Mouse (Mus musculus) forebrain, embryonic 10.5 days (tissue): ENCODE results near the gene Rfx5. TPM values are rescaled to one million over a fixed set of nuclear protein-coding genes. Genes with fewer than 3 reads are reported as not detected.

ENCODE experiments used
- DNase-seq: peaks from one replicate; pipeline ENCODE4 v3.0.0-alpha.2; 2017; ENCODE audit warnings: low spot score; ENCODE audit errors: extremely low spot score
- H3K27ac ChIP-seq: fragments of 300-500 bp; sonication (generic); 2 replicates; pipeline ENCODE4 v1.5.1; 2016; ENCODE audit warnings: mild to moderate bottlenecking
- H3K27me3 ChIP-seq: fragments of 300-500 bp; sonication (generic); 2 replicates; pipeline ENCODE4 v1.6.1; 2016; ENCODE audit warnings: mild to moderate bottlenecking; ENCODE audit not compliant: poor library complexity, severe bottlenecking
- H3K36me3 ChIP-seq: fragments of 300-500 bp; sonication (generic); replicated peaks from 2 replicates; pipeline ENCODE4 v1.6.1; 2016; ENCODE audit warnings: mild to moderate bottlenecking, moderate library complexity
- H3K4me1 ChIP-seq: fragments of 300-500 bp; sonication (generic); 2 replicates; pipeline ENCODE4 v1.6.1; 2016
- H3K4me3 ChIP-seq: fragments of 300-500 bp; sonication (generic); 2 replicates; pipeline ENCODE4 v1.5.1; 2016; ENCODE audit warnings: mild to moderate bottlenecking, moderate library complexity
- H3K9me3 ChIP-seq: fragments of 300-500 bp; sonication (generic); 2 replicates; pipeline ENCODE4 v1.6.1; 2016; ENCODE audit warnings: mild to moderate bottlenecking, moderate library complexity
- WGBS: fragments of 180-500 bp; shearing (Covaris S2); methylation state at CpG from one replicate; pipeline ENCODE4 v1.1.7; 2016; 5-methylcytosine and 5-hydroxymethylcytosine counted together
- polyA plus RNA-seq: library from polyadenylated mRNA; unstranded; fragments of >200 nt; fragmentation: Nextera tagmentation; extraction: Ambion mirVana; gene quantifications from 2 replicates; pipeline ENCODE4 v1.2.1, GENCODE M21; 2016

Rfx5 gene
- polyA plus RNA-seq, 1 experiment from 2014 or later, result 5.2 TPM

- H3K27ac ChIP-seq, result peak within 1 kb of the TSS; percentile 97
- WGBS, result under 1% methylated on average over 56 of the region's 57 CpGs
These were observed 20.9 kb downstream of the Rfx5 start, which contains the start of gene Pi4kb for GRCm38 (mm10) chr3:94974528-94975422. TSS of gene Pi4kb (plus strand) at chr3:94974731.

GRCm38 (mm10) chr3:94984312-94984711 is 30.4 kb downstream of the Rfx5 start:
- H3K9me3 ChIP-seq, result no peaks in the 10 kb centered on the region
- no peaks in the 10 kb centered on the region for H3K27me3 ChIP-seq
- H3K4me1 ChIP-seq, result peaks cover 5% of the 10 kb centered on the region
- H3K36me3 ChIP-seq, result peaks cover 81% of the 10 kb centered on the region
- no peak for DNase-seq
- 88% methylated on average over 11 of the region's 11 CpGs for WGBS
- no peak overlapping the region for H3K4me3 ChIP-seq
- no peak overlapping the region for H3K27ac ChIP-seq

More at GRCm38 (mm10) chr3:94974528-94975422, 20.9 kb downstream of the Rfx5 start, which contains the start of gene Pi4kb:
- Histone ChIP-seq H3K4me1 (peaks cover 19% of the 10 kb centered on the region), H3K4me3 (peak within 1 kb of the TSS; percentile 68), H3K36me3 (peaks cover 19% of the 10 kb centered on the region), H3K9me3 (no peaks in the 10 kb centered on the region), H3K27me3 (no peaks in the 10 kb centered on the region)
- peak; percentile 90 for DNase-seq

GRCm38 (mm10) chr3:94985513-94985912 is 31.6 kb downstream of the Rfx5 start:
- H3K36me3 ChIP-seq, result peaks cover 79% of the 10 kb centered on the region
- no peaks in the 10 kb centered on the region for H3K9me3 ChIP-seq
- DNase-seq, result no peak

GRCm38 (mm10) chr3:94987578-94987977 is 33.7 kb downstream of the Rfx5 start:
- peaks cover 72% of the 10 kb centered on the region for H3K36me3 ChIP-seq
- no peaks in the 10 kb centered on the region for H3K9me3 ChIP-seq
- no peak overlapping the region for H3K27ac ChIP-seq
- peaks cover 6% of the 10 kb centered on the region for H3K4me1 ChIP-seq
- H3K4me3 ChIP-seq, result no peak overlapping the region
- no peak for DNase-seq
- no peaks in the 10 kb centered on the region for H3K27me3 ChIP-seq

More at GRCm38 (mm10) chr3:94985513-94985912, 31.6 kb downstream of the Rfx5 start:
- WGBS, result 91% methylated on average over 2 of the region's 2 CpGs
- Histone ChIP-seq H3K4me3 (no peak overlapping the region), H3K27me3 (no peaks in the 10 kb centered on the region), H3K4me1 (peaks cover 6% of the 10 kb centered on the region), H3K27ac (no peak overlapping the region)

- H3K9me3 ChIP-seq, result no peaks in the 10 kb centered on the region
- DNase-seq, result no peak
- H3K27me3 ChIP-seq, result no peaks in the 10 kb centered on the region
- H3K4me3 ChIP-seq, result no peak overlapping the region
- H3K4me1 ChIP-seq, result peaks cover 6% of the 10 kb centered on the region
- peaks cover 73% of the 10 kb centered on the region for H3K36me3 ChIP-seq
- H3K27ac ChIP-seq, result 0 out of 2 replicates have a peak overlapping the region, but pooled peaks have one; percentile 6
- 62% methylated on average over 9 of the region's 9 CpGs for WGBS
These were observed 35.4 kb downstream of the Rfx5 start for GRCm38 (mm10) chr3:94989159-94989761.

- no peaks in the 10 kb centered on the region for H3K27me3 ChIP-seq
- H3K9me3 ChIP-seq, result no peaks in the 10 kb centered on the region
- DNase-seq, result peak; percentile 67
- H3K36me3 ChIP-seq, result peaks cover 99% of the 10 kb centered on the region
- no peak overlapping the region for H3K4me3 ChIP-seq
- H3K27ac ChIP-seq, result no peak overlapping the region
- H3K4me1 ChIP-seq, result no peaks in the 10 kb centered on the region
- 38% methylated on average over 2 of the region's 2 CpGs for WGBS
These were observed 43.1 kb downstream of the Rfx5 start for GRCm38 (mm10) chr3:94996946-94997345.

- no peaks in the 10 kb centered on the region for H3K9me3 ChIP-seq
- H3K27me3 ChIP-seq, result no peaks in the 10 kb centered on the region
- no peak for DNase-seq
- peaks cover 20% of the 10 kb centered on the region for H3K4me1 ChIP-seq
- no peak overlapping the region for H3K4me3 ChIP-seq
- WGBS, result 75% methylated on average over 4 of the region's 4 CpGs
- H3K27ac ChIP-seq, result peak overlapping the region; percentile 51
- peaks cover 100% of the 10 kb centered on the region for H3K36me3 ChIP-seq
These were observed 48.7 kb downstream of the Rfx5 start for GRCm38 (mm10) chr3:95002569-95002968.

- DNase-seq, result no peak
- no peaks in the 10 kb centered on the region for H3K9me3 ChIP-seq
- peaks cover 100% of the 10 kb centered on the region for H3K36me3 ChIP-seq
- no peak overlapping the region for H3K27ac ChIP-seq
- no peaks in the 10 kb centered on the region for H3K27me3 ChIP-seq
- no peak overlapping the region for H3K4me3 ChIP-seq
- peaks cover 26% of the 10 kb centered on the region for H3K4me1 ChIP-seq
These were observed 49.4 kb downstream of the Rfx5 start for GRCm38 (mm10) chr3:95003273-95003672.

- DNase-seq, result no peak
- Histone ChIP-seq H3K4me3 (no peak overlapping the region), H3K36me3 (peaks cover 100% of the 10 kb centered on the region), H3K9me3 (no peaks in the 10 kb centered on the region), H3K4me1 (peaks cover 30% of the 10 kb centered on the region), H3K27me3 (no peaks in the 10 kb centered on the region), H3K27ac (no peak overlapping the region)
- 97% methylated on average over 3 of the region's 3 CpGs for WGBS
These were observed 51.8 kb downstream of the Rfx5 start for GRCm38 (mm10) chr3:95005651-95006050.

GRCm38 (mm10) chr3:95007706-95008105 is 53.8 kb downstream of the Rfx5 start:
- Histone ChIP-seq H3K36me3 (peaks cover 100% of the 10 kb centered on the region), H3K27me3 (no peaks in the 10 kb centered on the region), H3K27ac (no peak overlapping the region), H3K4me3 (no peak overlapping the region), H3K9me3 (no peaks in the 10 kb centered on the region), H3K4me1 (peaks cover 26% of the 10 kb centered on the region)
- 92% methylated on average over 9 of the region's 9 CpGs for WGBS
- no peak for DNase-seq

- Histone ChIP-seq H3K27ac (no peak overlapping the region), H3K4me3 (no peak overlapping the region), H3K9me3 (no peaks in the 10 kb centered on the region), H3K4me1 (peaks cover 42% of the 10 kb centered on the region), H3K36me3 (peaks cover 81% of the 10 kb centered on the region), H3K27me3 (no peaks in the 10 kb centered on the region)
- DNase-seq, result no peak
- WGBS, result 88% methylated on average over 7 of the region's 7 CpGs
These were observed 56.5 kb downstream of the Rfx5 start for GRCm38 (mm10) chr3:95010396-95010795.
